Mouse (Mus musculus): ENCODE measurements at regions not wholly inside any gene's neighbourhood (a gene's known extent, or its start where the extent isn't known, plus 50 kb on each side); places are given as distances from the start of the nearest gene placed in this dataset.

GRCm38 (mm10) chr16:70095221-70095620 lies 218.5 kb upstream of the Gbe1 start:
- no peaks in the 10 kb centered on the region for H3K4me1 ChIP-seq (ENCODE audit: control insufficient read depth in 2 of 2, insufficient read depth in 2 of 2, low read length in 2 of 2)
- H3K9ac ChIP-seq (ENCODE audit: low read length) = no peak overlapping the region
- H3K36me3 ChIP-seq (ENCODE audit: control insufficient read depth, insufficient read depth, low read length) = no peaks in the 10 kb centered on the region
- 77% methylated on average over 2 of the region's 2 CpGs for WGBS
- H3K27me3 ChIP-seq (ENCODE audit: control insufficient read depth, insufficient read depth, low read length) = no peaks in the 10 kb centered on the region
- H3K4me2 ChIP-seq (ENCODE audit: low read length) = no peak overlapping the region
- no peak overlapping the region for H3K27ac ChIP-seq (replicated peaks in 1 of 2; ENCODE audit: control insufficient read depth in 1 of 2, insufficient read depth in 1 of 2, low read depth in 2 of 2, low read length in 2 of 2)
- no peak for ATAC-seq (ENCODE audit: insufficient number of reproducible peaks, insufficient read depth, low FRiP score, low read depth)
- no peak overlapping the region for H3K4me3 ChIP-seq (ENCODE audit: control insufficient read depth in 1 of 2, insufficient read depth in 1 of 2, low read depth in 1 of 2, low read length in 2 of 2)
- H3K9me3 ChIP-seq (ENCODE audit: control insufficient read depth, low read length) = no peaks in the 10 kb centered on the region

- H3K36me3 ChIP-seq (ENCODE audit: control insufficient read depth, insufficient read depth, low read length) = no peaks in the 10 kb centered on the region
- H3K4me2 ChIP-seq (ENCODE audit: low read length) = peak overlapping the region; percentile 4; the same call in 1 of the 2 replicates
- no peaks in the 10 kb centered on the region for H3K27me3 ChIP-seq (ENCODE audit: control insufficient read depth, insufficient read depth, low read length)
- WGBS = 44% methylated on average over 6 of the region's 6 CpGs
- H3K4me1 ChIP-seq (ENCODE audit: control insufficient read depth in 2 of 2, insufficient read depth in 2 of 2, low read length in 2 of 2) = peaks cover 0 to 4% of the 10 kb centered on the region in 2 experiments; a peak in 1 of 4 replicates
- no peak overlapping the region for H3K9ac ChIP-seq (ENCODE audit: low read length)
- H3K4me3 ChIP-seq (ENCODE audit: control insufficient read depth in 1 of 2, insufficient read depth in 1 of 2, low read depth in 1 of 2, low read length in 2 of 2) = no peak overlapping the region
- no peaks in the 10 kb centered on the region for H3K9me3 ChIP-seq (ENCODE audit: control insufficient read depth, low read length)
- no peak for ATAC-seq (ENCODE audit: insufficient number of reproducible peaks, insufficient read depth, low FRiP score, low read depth)
- no peak overlapping the region for H3K27ac ChIP-seq (replicated peaks in 1 of 2; ENCODE audit: control insufficient read depth in 1 of 2, insufficient read depth in 1 of 2, low read depth in 2 of 2, low read length in 2 of 2)
Observed at GRCm38 (mm10) chr16:70103791-70104378, 209.9 kb upstream of the Gbe1 start.

- H3K9ac ChIP-seq (ENCODE audit: low read length) = no peak overlapping the region
- no peaks in the 10 kb centered on the region for H3K4me1 ChIP-seq (ENCODE audit: control insufficient read depth in 2 of 2, insufficient read depth in 2 of 2, low read length in 2 of 2)
- H3K4me3 ChIP-seq (ENCODE audit: control insufficient read depth in 1 of 2, insufficient read depth in 1 of 2, low read depth in 1 of 2, low read length in 2 of 2) = no peak overlapping the region
- H3K27ac ChIP-seq (replicated peaks in 1 of 2; ENCODE audit: control insufficient read depth in 1 of 2, insufficient read depth in 1 of 2, low read depth in 2 of 2, low read length in 2 of 2) = no peak overlapping the region
- H3K4me2 ChIP-seq (ENCODE audit: low read length) = no peak overlapping the region
- no peaks in the 10 kb centered on the region for H3K9me3 ChIP-seq (ENCODE audit: control insufficient read depth, low read length)
- no peaks in the 10 kb centered on the region for H3K27me3 ChIP-seq (ENCODE audit: control insufficient read depth, insufficient read depth, low read length)
- ATAC-seq (ENCODE audit: insufficient number of reproducible peaks, insufficient read depth, low FRiP score, low read depth) = no peak
- no peaks in the 10 kb centered on the region for H3K36me3 ChIP-seq (ENCODE audit: control insufficient read depth, insufficient read depth, low read length)
- 55% methylated on average over 3 of the region's 3 CpGs for WGBS
Observed at GRCm38 (mm10) chr16:70141466-70141865, 172.3 kb upstream of the Gbe1 start.

- Histone ChIP-seq H3K9me3 (ENCODE audit: control insufficient read depth, low read length) (no peaks in the 10 kb centered on the region), H3K27ac (replicated peaks in 1 of 2; ENCODE audit: control insufficient read depth in 1 of 2, insufficient read depth in 1 of 2, low read depth in 2 of 2, low read length in 2 of 2) (no peak overlapping the region), H3K9ac (ENCODE audit: low read length) (no peak overlapping the region), H3K4me3 (ENCODE audit: control insufficient read depth in 1 of 2, insufficient read depth in 1 of 2, low read depth in 1 of 2, low read length in 2 of 2) (no peak overlapping the region), H3K4me2 (ENCODE audit: low read length) (no peak overlapping the region), H3K36me3 (ENCODE audit: control insufficient read depth, insufficient read depth, low read length) (no peaks in the 10 kb centered on the region), H3K27me3 (ENCODE audit: control insufficient read depth, insufficient read depth, low read length) (no peaks in the 10 kb centered on the region), H3K4me1 (ENCODE audit: control insufficient read depth in 2 of 2, insufficient read depth in 2 of 2, low read length in 2 of 2) (no peaks in the 10 kb centered on the region)
- ATAC-seq (ENCODE audit: insufficient number of reproducible peaks, insufficient read depth, low FRiP score, low read depth) = no peak
- 76% methylated on average over 10 of the region's 10 CpGs for WGBS
Observed at GRCm38 (mm10) chr16:70147673-70148359, 165.9 kb upstream of the Gbe1 start.

GRCm38 (mm10) chr16:70154587-70154986 lies 159.2 kb upstream of the Gbe1 start:
- no peak for ATAC-seq (ENCODE audit: insufficient number of reproducible peaks, insufficient read depth, low FRiP score, low read depth)
- no peak overlapping the region for H3K4me3 ChIP-seq (ENCODE audit: control insufficient read depth in 1 of 2, insufficient read depth in 1 of 2, low read depth in 1 of 2, low read length in 2 of 2)
- no peaks in the 10 kb centered on the region for H3K4me1 ChIP-seq (ENCODE audit: control insufficient read depth in 2 of 2, insufficient read depth in 2 of 2, low read length in 2 of 2)
- no peak overlapping the region for H3K9ac ChIP-seq (ENCODE audit: low read length)
- no peak overlapping the region for H3K4me2 ChIP-seq (ENCODE audit: low read length)
- 49% methylated on average over 7 of the region's 7 CpGs for WGBS
- H3K36me3 ChIP-seq (ENCODE audit: control insufficient read depth, insufficient read depth, low read length) = no peaks in the 10 kb centered on the region
- no peaks in the 10 kb centered on the region for H3K9me3 ChIP-seq (ENCODE audit: control insufficient read depth, low read length)
- H3K27me3 ChIP-seq (ENCODE audit: control insufficient read depth, insufficient read depth, low read length) = no peaks in the 10 kb centered on the region
- no peak overlapping the region for H3K27ac ChIP-seq (replicated peaks in 1 of 2; ENCODE audit: control insufficient read depth in 1 of 2, insufficient read depth in 1 of 2, low read depth in 2 of 2, low read length in 2 of 2)

- H3K4me1 ChIP-seq (ENCODE audit: control insufficient read depth in 2 of 2, insufficient read depth in 2 of 2, low read length in 2 of 2) = no peaks in the 10 kb centered on the region
- no peaks in the 10 kb centered on the region for H3K27me3 ChIP-seq (ENCODE audit: control insufficient read depth, insufficient read depth, low read length)
- H3K4me2 ChIP-seq (ENCODE audit: low read length) = no peak overlapping the region
- no peak overlapping the region for H3K27ac ChIP-seq (replicated peaks in 1 of 2; ENCODE audit: control insufficient read depth in 1 of 2, insufficient read depth in 1 of 2, low read depth in 2 of 2, low read length in 2 of 2)
- H3K36me3 ChIP-seq (ENCODE audit: control insufficient read depth, insufficient read depth, low read length) = no peaks in the 10 kb centered on the region
- no peak overlapping the region for H3K4me3 ChIP-seq (ENCODE audit: control insufficient read depth in 1 of 2, insufficient read depth in 1 of 2, low read depth in 1 of 2, low read length in 2 of 2)
- H3K9me3 ChIP-seq (ENCODE audit: control insufficient read depth, low read length) = no peaks in the 10 kb centered on the region
- H3K9ac ChIP-seq (ENCODE audit: low read length) = no peak overlapping the region
- no peak for ATAC-seq (ENCODE audit: insufficient number of reproducible peaks, insufficient read depth, low FRiP score, low read depth)
Observed at GRCm38 (mm10) chr16:70160539-70160938, 153.2 kb upstream of the Gbe1 start.

- Histone ChIP-seq H3K27ac (replicated peaks in 1 of 2; ENCODE audit: control insufficient read depth in 1 of 2, insufficient read depth in 1 of 2, low read depth in 2 of 2, low read length in 2 of 2) (no peak overlapping the region), H3K4me1 (ENCODE audit: control insufficient read depth in 2 of 2, insufficient read depth in 2 of 2, low read length in 2 of 2) (peaks cover 4% of the 10 kb centered on the region in 2 experiments; a peak in 1 of 4 replicates), H3K27me3 (ENCODE audit: control insufficient read depth, insufficient read depth, low read length) (no peaks in the 10 kb centered on the region), H3K4me3 (ENCODE audit: control insufficient read depth in 1 of 2, insufficient read depth in 1 of 2, low read depth in 1 of 2, low read length in 2 of 2) (no peak overlapping the region), H3K9ac (ENCODE audit: low read length) (no peak overlapping the region), H3K9me3 (ENCODE audit: control insufficient read depth, low read length) (no peaks in the 10 kb centered on the region), H3K4me2 (ENCODE audit: low read length) (0 out of 2 replicates have a peak overlapping the region, but pooled peaks have one; percentile 9), H3K36me3 (ENCODE audit: control insufficient read depth, insufficient read depth, low read length) (no peaks in the 10 kb centered on the region)
- 15% methylated on average over 7 of the region's 7 CpGs for WGBS
- ATAC-seq (ENCODE audit: insufficient number of reproducible peaks, insufficient read depth, low FRiP score, low read depth) = no peak
Observed at GRCm38 (mm10) chr16:70175140-70175539, 138.6 kb upstream of the Gbe1 start.

- ATAC-seq (ENCODE audit: insufficient number of reproducible peaks, insufficient read depth, low FRiP score, low read depth) = no peak
- H3K4me1 ChIP-seq (ENCODE audit: control insufficient read depth in 2 of 2, insufficient read depth in 2 of 2, low read length in 2 of 2) = peaks cover 4% of the 10 kb centered on the region in 2 experiments; a peak in 1 of 4 replicates
- H3K27me3 ChIP-seq (ENCODE audit: control insufficient read depth, insufficient read depth, low read length) = no peaks in the 10 kb centered on the region
- H3K9ac ChIP-seq (ENCODE audit: low read length) = no peak overlapping the region
- no peaks in the 10 kb centered on the region for H3K9me3 ChIP-seq (ENCODE audit: control insufficient read depth, low read length)
- H3K4me2 ChIP-seq (ENCODE audit: low read length) = no peak overlapping the region
- no peak overlapping the region for H3K4me3 ChIP-seq (ENCODE audit: control insufficient read depth in 1 of 2, insufficient read depth in 1 of 2, low read depth in 1 of 2, low read length in 2 of 2)
- 81% methylated on average over 7 of the region's 7 CpGs for WGBS
- H3K27ac ChIP-seq (replicated peaks in 1 of 2; ENCODE audit: control insufficient read depth in 1 of 2, insufficient read depth in 1 of 2, low read depth in 2 of 2, low read length in 2 of 2) = no peak overlapping the region
- H3K36me3 ChIP-seq (ENCODE audit: control insufficient read depth, insufficient read depth, low read length) = no peaks in the 10 kb centered on the region
Observed at GRCm38 (mm10) chr16:70178975-70179374, 134.8 kb upstream of the Gbe1 start.
